In the genomic region with DNA sequence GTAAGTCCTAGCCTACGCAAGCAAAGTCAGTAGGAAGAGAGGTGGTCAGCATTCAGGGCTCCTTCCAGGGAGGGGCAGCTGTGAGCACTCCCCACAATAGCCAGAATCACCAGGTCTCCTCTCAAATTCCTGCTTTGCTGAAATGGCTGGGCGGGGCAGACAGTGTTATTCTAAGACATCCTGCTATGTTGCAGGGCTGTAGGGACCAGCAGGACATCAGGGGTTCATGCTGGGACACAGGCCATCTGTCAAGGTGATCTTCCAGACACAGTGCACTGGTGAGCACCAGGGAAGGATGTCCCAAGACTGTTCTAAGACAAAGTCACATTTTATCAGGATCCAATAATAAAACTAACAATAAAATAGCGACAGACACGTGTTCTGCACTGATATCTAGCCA, we compare ENCODE assay signal across 14 mouse cellular contexts.
DNase-seq lines count a peak whose midpoint lies in the region; ATAC-seq and TF ChIP-seq lines count a peak whose summit lies in the region.
"Had no signal": no experiment of that assay in that cellular context is flagged by ENCODE, and none has a peak within 500 bp of the region (broad histone marks: within the 10 kb centered on the region; RNA-seq: fewer than 3 reads in every experiment).

No protein-coding gene starts in this region.

- TF ChIP-seq CTCF in cerebellum, adult 2 months (IDR thresholded peaks at IDR 0.05; ENCODE audit: borderline replicate concordance, insufficient read depth, low read depth, low read length): no peak

- ATAC-seq in forebrain, embryonic 16.5 days: no peak
- ATAC-seq: forebrain, embryonic 15.5 days had no signal

- H3K4me1 ChIP-seq in forebrain, embryonic 10.5 days: peaks cover 78% of the 10 kb centered on the region
- peaks cover 25% of the 10 kb centered on the region for H3K4me1 ChIP-seq in forebrain, embryonic 16.5 days (replicated peaks; ENCODE audit: control insufficient read depth, insufficient read depth, low read length)
- H3K4me1 ChIP-seq in cerebellum, adult 2 months (ENCODE audit: control insufficient read depth, insufficient read depth, low read length): peaks cover 40% of the 10 kb centered on the region

- H3K36me3 ChIP-seq in forebrain, embryonic 10.5 days (replicated peaks): peaks cover 95% of the 10 kb centered on the region
- H3K36me3 ChIP-seq in forebrain, embryonic 16.5 days (ENCODE audit: control insufficient read depth, insufficient read depth): peaks cover 5% of the 10 kb centered on the region

- no peaks in the 10 kb centered on the region for H3K27me3 ChIP-seq in forebrain, embryonic 10.5 days (ENCODE audit: poor library complexity, severe bottlenecking)
- H3K27me3 ChIP-seq in forebrain, embryonic 16.5 days (replicated peaks; ENCODE audit: control insufficient read depth, insufficient read depth, low read length): no peaks in the 10 kb centered on the region
- H3K27me3 ChIP-seq in cerebellum, adult 2 months (ENCODE audit: control insufficient read depth, insufficient read depth, low read length): no peaks in the 10 kb centered on the region
- H3K27me3 ChIP-seq: CH12.LX; forebrain, embryonic 15.5 days; liver, embryonic 13.5 days; neural tube, embryonic 13.5 days had no signal

- WGBS in forebrain, embryonic 10.5 days: 79% methylated on average over 4 of the region's 4 CpGs
- WGBS in forebrain, embryonic 16.5 days: 75% methylated on average over 4 of the region's 4 CpGs
- WGBS in cerebellum, adult 2 months: 27% methylated on average over 4 of the region's 4 CpGs

- no peak for TF ChIP-seq POLR2A in cerebellum, adult 2 months (IDR thresholded peaks at IDR 0.05; ENCODE audit: borderline replicate concordance, insufficient read depth, low read length)

- no peak for DNase-seq in forebrain, embryonic 10.5 days (ENCODE audit: extremely low spot score, low spot score)
- peak; percentile 43 to 75 for DNase-seq in kidney, postnatal 25 days
- DNase-seq in kidney, adult 8-10 months: no peak
- DNase-seq in cerebellum, adult 2 months: peak; percentile 67 to 72
- DNase-seq in heart, adult 9 months (ENCODE audit: low spot score in 2 of 2): peak; percentile 64 to 81
- DNase-seq in right cerebral cortex, postnatal 14 days: no peak
- no peak for DNase-seq in right cerebral cortex, postnatal 36 days (ENCODE audit: low spot score in 2 of 2)
- DNase-seq: adrenal gland, postnatal 14 days; liver, embryonic 13.5 days; thymus, postnatal 25 days had no signal

- H3K4me3 ChIP-seq in forebrain, embryonic 10.5 days: no peak overlapping the region
- no peak overlapping the region for H3K4me3 ChIP-seq in forebrain, embryonic 16.5 days (replicated peaks; ENCODE audit: low read length)
- H3K4me3 ChIP-seq in cerebellum, adult 2 months (replicated peaks; ENCODE audit: insufficient read depth, low read depth, low read length): no peak overlapping the region
- H3K4me3 ChIP-seq: forebrain, embryonic 15.5 days; liver, embryonic 13.5 days; neural tube, embryonic 13.5 days had no signal

- no peak overlapping the region for H3K4me2 ChIP-seq in forebrain, embryonic 16.5 days (ENCODE audit: low read length)
- H3K4me2 ChIP-seq: forebrain, embryonic 15.5 days; liver, embryonic 13.5 days; neural tube, embryonic 13.5 days had no signal

- no peak overlapping the region for H3K9ac ChIP-seq in forebrain, embryonic 16.5 days (replicated peaks; ENCODE audit: low read depth, low read length)
- H3K9ac ChIP-seq: forebrain, embryonic 15.5 days; liver, embryonic 13.5 days; neural tube, embryonic 13.5 days had no signal

- no peaks in the 10 kb centered on the region for H3K9me3 ChIP-seq in forebrain, embryonic 10.5 days
- H3K9me3 ChIP-seq in forebrain, embryonic 16.5 days (ENCODE audit: control insufficient read depth, low read length): no peaks in the 10 kb centered on the region
- H3K9me3 ChIP-seq: forebrain, embryonic 15.5 days; liver, embryonic 13.5 days; neural tube, embryonic 13.5 days had no signal

- 0 out of 2 replicates have a peak overlapping the region, but pooled peaks have one; percentile 35 for H3K27ac ChIP-seq in forebrain, embryonic 10.5 days
- H3K27ac ChIP-seq in forebrain, embryonic 16.5 days (ENCODE audit: low read length): no peak overlapping the region
- peak overlapping the region; percentile 50 for H3K27ac ChIP-seq in cerebellum, adult 2 months (ENCODE audit: insufficient read depth, low read length)
- H3K27ac ChIP-seq: forebrain, embryonic 15.5 days; liver, embryonic 13.5 days; neural tube, embryonic 13.5 days had no signal

Comparison
In these comparisons a context has a peak if more than half of its experiments do, and no peak if none do; other contexts are left out.
1. DNase-seq: peak in kidney, postnatal 25 days (2 of 2), cerebellum, adult 2 months (2 of 2) and heart, adult 9 months (2 of 2); none in forebrain, embryonic 10.5 days (single experiment), kidney, adult 8-10 months (0 of 2), right cerebral cortex, postnatal 14 days (single experiment) and right cerebral cortex, postnatal 36 days (0 of 2).